Mouse (Mus musculus) G1E (cell line): Measurements from ENCODE around the gene Klhl2. TPM values are rescaled to one million over a fixed set of nuclear protein-coding genes. Genes with fewer than 3 reads are reported as not detected.

Experiments
- ATAC-seq: 2 replicates; pipeline ENCODE4 v1.8.0; 2016; ENCODE audit warnings: mild to moderate bottlenecking; ENCODE audit not compliant: insufficient number of reproducible peaks, poor library complexity, low FRiP score, severe bottlenecking; ENCODE audit errors: extremely low read depth
- DNase-seq: peaks from one replicate; pipeline ENCODE4 v3.0.0; 2012; ENCODE audit warnings: low spot score
- H3K27me3 ChIP-seq: 2 replicates; pipeline ENCODE4 v1.6.1; 2012; ENCODE audit warnings: mild to moderate bottlenecking, low read length, inconsistent platforms; ENCODE audit not compliant: insufficient read depth
- H3K36me3 ChIP-seq: replicated peaks from 2 replicates; pipeline ENCODE3; 2012; ENCODE audit warnings: mild to moderate bottlenecking, inconsistent platforms
- H3K4me1 ChIP-seq: 2 replicates; pipeline ENCODE4 v1.6.1; 2012; ENCODE audit warnings: low read depth, low read length, inconsistent platforms, mixed read lengths; ENCODE audit not compliant: insufficient read depth
- H3K4me3 ChIP-seq: 2 replicates; pipeline ENCODE4 v1.5.1; 2012; ENCODE audit warnings: low read depth, mild to moderate bottlenecking, inconsistent platforms, low read length, moderate library complexity, mixed read lengths
- H3K9me3 ChIP-seq: replicated peaks from 2 replicates; pipeline ENCODE4 v1.6.1; 2012; ENCODE audit warnings: inconsistent platforms
- CTCF ChIP-seq: IDR thresholded peaks from 2 replicates; pipeline ENCODE4 v1.5.1; 2012; ENCODE audit warnings: low read depth, low read length, inconsistent platforms, mixed read lengths
- GATA1 ChIP-seq: IDR thresholded peaks from 2 replicates; pipeline ENCODE4 v1.6.1; 2012; ENCODE audit warnings: borderline replicate concordance, low read length, inconsistent platforms, mixed read lengths
- GATA2 ChIP-seq: IDR thresholded peaks from 2 replicates; pipeline ENCODE4 v1.6.1; 2012; ENCODE audit warnings: low read depth, low read length, inconsistent platforms, borderline replicate concordance
- POLR2AphosphoS5 ChIP-seq: IDR thresholded peaks from 2 replicates; pipeline ENCODE4 v1.6.1; 2012; ENCODE audit warnings: low read depth, low read length, inconsistent platforms; ENCODE audit not compliant: insufficient replicate concordance
- TAL1 ChIP-seq: conservative IDR thresholded peaks from 2 replicates; pipeline ENCODE4 v1.6.1; 2012; ENCODE audit warnings: low read depth, low read length, inconsistent platforms, mixed read lengths
- polyA plus RNA-seq: library from polyadenylated mRNA; stranded (reverse); fragments of >175 nt; gene quantifications from 2 replicates; pipeline ENCODE4 v1.2.3, GENCODE M21; 2012
- total RNA-seq, 2 experiments: library from RNA; stranded (forward) in 1 of 2; stranded (reverse) in 1 of 2; fragments of 200-1000 nt in 1 of 2; fragments of >200 nt in 1 of 2; fragmentation: Nextera tagmentation in 1 of 2; gene quantifications; 2 replicates each; pipeline ENCODE4 v1.2.3; 2014 to 2017

The Klhl2 gene
- total and polyA plus RNA-seq, 3 experiments = 4.2 to 14.2 (median 8.6) TPM

GRCm38 (mm10) chr8:64844043-64844481 lies 5.8 kb downstream of the Klhl2 start:
- TF ChIP-seq GATA1 (no peak), CTCF (no peak), POLR2AphosphoS5 (no peak), TAL1 (no peak), GATA2 (no peak)
- H3K36me3 ChIP-seq = peaks cover 12% of the 10 kb centered on the region

DNA sequence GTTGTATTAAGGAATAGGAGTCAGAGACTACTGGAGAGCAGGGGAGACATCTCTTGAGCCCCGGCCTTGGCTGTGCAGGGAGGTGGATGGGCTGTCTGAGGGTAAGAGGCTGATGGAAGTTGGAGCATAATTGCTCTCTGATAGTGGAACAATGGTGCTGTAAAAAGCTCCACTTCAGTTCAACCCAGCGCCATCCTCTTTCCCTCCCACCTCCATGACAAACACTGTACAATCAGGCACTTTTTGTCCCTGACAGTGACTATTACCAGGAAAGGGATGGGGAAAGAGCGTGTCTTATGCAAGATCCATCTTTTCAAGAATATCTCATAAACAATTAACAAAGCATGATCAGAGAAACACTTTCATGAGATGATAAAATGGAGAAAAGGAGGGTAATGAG lies 6.6 kb downstream of the Klhl2 start:
- H3K27me3 ChIP-seq = no peaks in the 10 kb centered on the region
- peaks cover 19% of the 10 kb centered on the region for H3K4me1 ChIP-seq
- DNase-seq (no peak), ATAC-seq (no peak)
- peaks cover 12% of the 10 kb centered on the region for H3K36me3 ChIP-seq
- H3K9me3 ChIP-seq = no peaks in the 10 kb centered on the region
- H3K4me3 ChIP-seq = no peak overlapping the region
- no peak for TF ChIP-seq GATA2
- TF ChIP-seq POLR2AphosphoS5 = no peak
- TF ChIP-seq TAL1 = no peak
- TF ChIP-seq CTCF = no peak
- TF ChIP-seq GATA1 = no peak

More at GRCm38 (mm10) chr8:64844043-64844481, 5.8 kb downstream of the Klhl2 start:
- ATAC-seq (no peak), DNase-seq (no peak)
- no peaks in the 10 kb centered on the region for H3K27me3 ChIP-seq
- H3K4me1 ChIP-seq = peaks cover 22% of the 10 kb centered on the region
- H3K9me3 ChIP-seq = no peaks in the 10 kb centered on the region
- H3K4me3 ChIP-seq = no peak overlapping the region

DNA sequence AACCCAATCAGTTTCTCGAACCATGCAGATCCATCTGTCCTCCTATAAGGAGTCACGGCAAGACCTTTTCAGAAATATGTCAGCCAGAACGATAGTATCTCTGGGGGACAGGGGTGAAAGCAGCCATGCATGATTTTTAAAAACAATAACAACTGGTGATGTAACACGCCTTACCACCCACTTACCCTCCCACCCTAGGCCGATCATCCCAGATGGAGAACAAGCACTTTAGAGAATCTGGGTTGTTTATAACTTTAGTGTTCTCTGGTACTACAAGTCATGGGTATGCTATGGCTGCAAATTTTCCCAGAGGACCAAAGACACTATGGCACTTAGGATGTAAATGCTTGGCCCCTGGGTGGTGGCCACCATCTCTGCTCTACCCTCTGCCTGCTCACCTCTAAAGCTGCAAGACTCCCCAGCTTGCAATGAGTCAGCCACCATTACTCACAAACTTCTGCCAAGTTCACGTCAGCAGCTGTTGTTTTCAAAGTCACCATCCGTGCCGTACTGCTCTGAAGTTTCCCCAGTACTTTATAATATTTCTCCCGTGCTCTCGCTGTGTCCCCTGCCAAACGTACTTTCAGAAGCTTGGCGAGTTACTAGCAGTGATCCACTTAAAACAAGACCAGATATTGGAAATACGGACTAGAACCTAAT lies 7.9 kb downstream of the Klhl2 start:
- Histone ChIP-seq H3K27me3 (no peaks in the 10 kb centered on the region), H3K9me3 (no peaks in the 10 kb centered on the region), H3K4me1 (peaks cover 12% of the 10 kb centered on the region), H3K4me3 (no peak overlapping the region), H3K36me3 (peaks cover 15% of the 10 kb centered on the region)
- ATAC-seq = no peak
- TF ChIP-seq GATA2 = no peak
- TF ChIP-seq GATA1 = no peak
- TF ChIP-seq POLR2AphosphoS5 = no peak
- no peak for DNase-seq

DNA sequence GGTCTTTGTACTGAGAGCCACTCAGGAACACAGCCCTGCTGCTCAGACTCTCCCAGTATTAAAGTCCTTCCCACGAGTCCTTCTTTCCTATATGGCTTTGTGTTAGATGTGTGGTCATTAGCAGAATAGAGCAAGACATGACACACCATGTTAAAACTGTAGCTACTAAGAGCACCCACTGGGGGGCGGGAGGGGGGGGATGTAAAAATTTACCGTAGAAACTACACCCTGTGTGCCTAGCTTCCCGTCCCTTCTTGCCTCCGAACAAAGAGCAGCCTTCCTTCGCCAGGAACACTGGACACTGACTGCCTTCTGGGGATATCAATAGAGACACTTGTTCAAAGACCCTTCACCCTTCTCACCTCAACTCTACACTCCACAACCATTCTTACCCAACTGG lies 10.2 kb downstream of the Klhl2 start:
- Histone ChIP-seq H3K9me3 (no peaks in the 10 kb centered on the region), H3K27me3 (no peaks in the 10 kb centered on the region), H3K4me1 (peaks cover 7% of the 10 kb centered on the region), H3K4me3 (no peak overlapping the region), H3K36me3 (peaks cover 13% of the 10 kb centered on the region)
- DNase-seq (no peak), ATAC-seq (no peak)
- TF ChIP-seq TAL1 = no peak
- no peak for TF ChIP-seq CTCF
- TF ChIP-seq GATA2 = no peak
- TF ChIP-seq POLR2AphosphoS5 = no peak
- no peak for TF ChIP-seq GATA1

- Histone ChIP-seq H3K4me1 (0 out of 2 replicates have a peak, but pooled peaks cover 4% of the 10 kb centered on the region), H3K4me3 (no peak overlapping the region), H3K36me3 (peaks cover 37% of the 10 kb centered on the region), H3K9me3 (no peaks in the 10 kb centered on the region), H3K27me3 (no peaks in the 10 kb centered on the region)
- TF ChIP-seq GATA2 (no peak), GATA1 (no peak), TAL1 (no peak), POLR2AphosphoS5 (no peak), CTCF (no peak)
- no peak for DNase-seq
- no peak for ATAC-seq
These were observed 14.2 kb downstream of the Klhl2 start for GRCm38 (mm10) chr8:64835475-64836122.

GRCm38 (mm10) chr8:64834071-64834877 lies 15.5 kb downstream of the Klhl2 start:
- no peak for ATAC-seq
- H3K9me3 ChIP-seq = no peaks in the 10 kb centered on the region
- H3K36me3 ChIP-seq = peaks cover 47% of the 10 kb centered on the region
- no peak for DNase-seq
- TF ChIP-seq GATA1 = no peak
- TF ChIP-seq GATA2 = no peak
- TF ChIP-seq POLR2AphosphoS5 = no peak
- no peak for TF ChIP-seq TAL1
- no peak for TF ChIP-seq CTCF
- no peak overlapping the region for H3K4me3 ChIP-seq
- 0 out of 2 replicates have a peak, but pooled peaks cover 2% of the 10 kb centered on the region for H3K4me1 ChIP-seq
- no peaks in the 10 kb centered on the region for H3K27me3 ChIP-seq
